Mouse (Mus musculus) midbrain, embryonic 11.5 days (tissue): ENCODE measurements at regions not wholly inside any gene's neighbourhood (a gene's known extent, or its start where the extent isn't known, plus 50 kb on each side); places are given as distances from the start of the nearest gene placed in this dataset.

Experiments used
- ATAC-seq: fragments of 200-750 bp; cut with Nextera tagmentation; 2 replicates; pipeline ENCODE4 v1.8.0; 2017; ENCODE audit warnings: moderate TSS enrichment, moderate library complexity; ENCODE audit not compliant: low FRiP score
- DNase-seq: peaks from one replicate; pipeline ENCODE4 v3.0.0; 2015; ENCODE audit warnings: low spot score; ENCODE audit errors: missing footprints
- H3K27ac ChIP-seq: fragments of 300-500 bp; sonication (generic); 2 replicates; pipeline ENCODE4 v1.5.1; 2014; ENCODE audit warnings: low read depth, low read length
- H3K27me3 ChIP-seq: fragments of 300-500 bp; sonication (generic); 2 replicates; pipeline ENCODE4 v1.6.1; 2014; ENCODE audit warnings: mild to moderate bottlenecking, low read length, moderate library complexity, mixed read lengths; ENCODE audit not compliant: control insufficient read depth, insufficient read depth
- H3K36me3 ChIP-seq: fragments of 300-500 bp; sonication (generic); 2 replicates; pipeline ENCODE4 v1.6.1; 2014; ENCODE audit warnings: mild to moderate bottlenecking, low read length, moderate library complexity, mixed read lengths; ENCODE audit not compliant: control insufficient read depth, insufficient read depth
- H3K4me1 ChIP-seq: fragments of 300-500 bp; sonication (generic); 2 replicates; pipeline ENCODE4 v1.6.1; 2014; ENCODE audit warnings: low read length; ENCODE audit not compliant: control insufficient read depth, insufficient read depth
- H3K4me2 ChIP-seq: fragments of 300-500 bp; sonication (generic); 2 replicates; pipeline ENCODE4 v1.6.1; 2014; ENCODE audit warnings: mild to moderate bottlenecking, moderate library complexity
- H3K4me3 ChIP-seq: fragments of 300-500 bp; sonication (generic); 2 replicates; pipeline ENCODE4 v1.5.1; 2014; ENCODE audit warnings: low read depth, low read length
- H3K9ac ChIP-seq: fragments of 300-500 bp; sonication (generic); 2 replicates; pipeline ENCODE4 v1.6.1; 2014; ENCODE audit warnings: low read length
- H3K9me3 ChIP-seq: fragments of 300-500 bp; sonication (generic); 2 replicates; pipeline ENCODE4 v1.6.1; 2016; ENCODE audit warnings: low read length; ENCODE audit not compliant: control insufficient read depth
- WGBS: fragments of 180-500 bp; shearing (Covaris S2); extraction: QIAGEN DNeasy Blood & Tissue Kit; methylation state at CpG from one replicate; pipeline ENCODE4 v1.1.7; 2014; 5-methylcytosine and 5-hydroxymethylcytosine counted together

- Histone ChIP-seq H3K4me2 (no peak overlapping the region), H3K9me3 (no peaks in the 10 kb centered on the region), H3K27ac (no peak overlapping the region), H3K9ac (no peak overlapping the region), H3K4me3 (no peak overlapping the region), H3K36me3 (no peaks in the 10 kb centered on the region), H3K27me3 (no peaks in the 10 kb centered on the region), H3K4me1 (peaks cover 4% of the 10 kb centered on the region)
- ATAC-seq (0 out of 2 replicates have a peak, but pooled peaks have one; percentile 24), DNase-seq (peak; percentile 69)
- WGBS, result 87% methylated on average over 5 of the region's 5 CpGs
These were observed 292.1 kb downstream of the Irs2 start for GRCm38 (mm10) chr8:10716161-10716560.

- H3K4me1 ChIP-seq, result peaks cover 2% of the 10 kb centered on the region; the same call in 1 of the 2 replicates
- no peak overlapping the region for H3K27ac ChIP-seq
- H3K36me3 ChIP-seq, result no peaks in the 10 kb centered on the region
- WGBS, result 83% methylated on average over 13 of the region's 13 CpGs
- DNase-seq, result peak; percentile 79
- no peaks in the 10 kb centered on the region for H3K27me3 ChIP-seq
- H3K4me2 ChIP-seq, result no peak overlapping the region
- H3K4me3 ChIP-seq, result no peak overlapping the region
- H3K9me3 ChIP-seq, result no peaks in the 10 kb centered on the region
- no peak for ATAC-seq
- no peak overlapping the region for H3K9ac ChIP-seq
These were observed 294.7 kb downstream of the Irs2 start for GRCm38 (mm10) chr8:10713515-10714042.

- Histone ChIP-seq H3K27me3 (no peaks in the 10 kb centered on the region), H3K9me3 (no peaks in the 10 kb centered on the region), H3K4me1 (peaks cover 2% of the 10 kb centered on the region; the same call in 1 of the 2 replicates), H3K4me3 (no peak overlapping the region), H3K4me2 (no peak overlapping the region), H3K9ac (no peak overlapping the region), H3K27ac (no peak overlapping the region), H3K36me3 (no peaks in the 10 kb centered on the region)
- ATAC-seq (peak; percentile 50; the same call in 1 of the 2 replicates), DNase-seq (peak; percentile 69)
- 58% methylated on average over 7 of the region's 7 CpGs for WGBS
These were observed 296.1 kb downstream of the Irs2 start for GRCm38 (mm10) chr8:10712118-10712689.

GRCm38 (mm10) chr8:10711474-10711873 lies 296.8 kb downstream of the Irs2 start:
- no peaks in the 10 kb centered on the region for H3K27me3 ChIP-seq
- no peak overlapping the region for H3K9ac ChIP-seq
- DNase-seq (no peak), ATAC-seq (no peak)
- H3K27ac ChIP-seq, result peak overlapping the region; percentile 13; the same call in 1 of the 2 replicates
- H3K4me1 ChIP-seq, result peaks cover 2% of the 10 kb centered on the region; the same call in 1 of the 2 replicates
- no peak overlapping the region for H3K4me3 ChIP-seq
- H3K9me3 ChIP-seq, result no peaks in the 10 kb centered on the region
- H3K36me3 ChIP-seq, result no peaks in the 10 kb centered on the region
- H3K4me2 ChIP-seq, result no peak overlapping the region
- 67% methylated on average over 7 of the region's 7 CpGs for WGBS

GRCm38 (mm10) chr8:10708509-10708908 lies 299.7 kb downstream of the Irs2 start:
- no peak overlapping the region for H3K4me2 ChIP-seq
- DNase-seq, result peak; percentile 33
- H3K27me3 ChIP-seq, result no peaks in the 10 kb centered on the region
- H3K4me3 ChIP-seq, result no peak overlapping the region
- no peak overlapping the region for H3K9ac ChIP-seq
- 83% methylated on average over 6 of the region's 6 CpGs for WGBS
- ATAC-seq, result no peak
- no peaks in the 10 kb centered on the region for H3K9me3 ChIP-seq
- H3K27ac ChIP-seq, result no peak overlapping the region
- no peaks in the 10 kb centered on the region for H3K36me3 ChIP-seq
- H3K4me1 ChIP-seq, result peaks cover 2% of the 10 kb centered on the region; the same call in 1 of the 2 replicates

GRCm38 (mm10) chr8:10707122-10707521 lies 301.1 kb downstream of the Irs2 start:
- H3K27me3 ChIP-seq, result no peaks in the 10 kb centered on the region
- peak; percentile 62 for DNase-seq
- ATAC-seq, result no peak
- H3K4me1 ChIP-seq, result peaks cover 8% of the 10 kb centered on the region
- no peaks in the 10 kb centered on the region for H3K9me3 ChIP-seq
- no peak overlapping the region for H3K27ac ChIP-seq
- H3K4me3 ChIP-seq, result no peak overlapping the region
- H3K36me3 ChIP-seq, result no peaks in the 10 kb centered on the region
- H3K9ac ChIP-seq, result no peak overlapping the region
- H3K4me2 ChIP-seq, result no peak overlapping the region

GRCm38 (mm10) chr8:10705909-10706308 lies 302.3 kb downstream of the Irs2 start:
- no peaks in the 10 kb centered on the region for H3K9me3 ChIP-seq
- no peaks in the 10 kb centered on the region for H3K27me3 ChIP-seq
- no peak for ATAC-seq
- DNase-seq, result peak; percentile 85
- no peak overlapping the region for H3K4me2 ChIP-seq
- WGBS, result 76% methylated on average over 7 of the region's 7 CpGs
- H3K9ac ChIP-seq, result no peak overlapping the region
- H3K36me3 ChIP-seq, result no peaks in the 10 kb centered on the region
- H3K27ac ChIP-seq, result no peak overlapping the region
- peaks cover 14% of the 10 kb centered on the region for H3K4me1 ChIP-seq
- no peak overlapping the region for H3K4me3 ChIP-seq

GRCm38 (mm10) chr8:10702755-10703154 lies 305.5 kb downstream of the Irs2 start:
- no peaks in the 10 kb centered on the region for H3K9me3 ChIP-seq
- H3K4me2 ChIP-seq, result no peak overlapping the region
- H3K9ac ChIP-seq, result no peak overlapping the region
- H3K27me3 ChIP-seq, result no peaks in the 10 kb centered on the region
- H3K27ac ChIP-seq, result no peak overlapping the region
- 94% methylated on average over 7 of the region's 7 CpGs for WGBS
- no peaks in the 10 kb centered on the region for H3K36me3 ChIP-seq
- DNase-seq (peak; percentile 4), ATAC-seq (no peak)
- no peak overlapping the region for H3K4me3 ChIP-seq
- peaks cover 20% of the 10 kb centered on the region for H3K4me1 ChIP-seq

- Histone ChIP-seq H3K27me3 (no peaks in the 10 kb centered on the region), H3K27ac (peak overlapping the region; percentile 57), H3K9ac (no peak overlapping the region), H3K9me3 (no peaks in the 10 kb centered on the region), H3K4me2 (no peak overlapping the region), H3K4me3 (no peak overlapping the region), H3K4me1 (peaks cover 20% of the 10 kb centered on the region), H3K36me3 (no peaks in the 10 kb centered on the region)
- WGBS, result 58% methylated on average over 10 of the region's 10 CpGs
- ATAC-seq (peak; percentile 47), DNase-seq (peak; percentile 83)
These were observed 306.0 kb downstream of the Irs2 start for GRCm38 (mm10) chr8:10702248-10702647.
